Mouse (Mus musculus) spleen, adult 2 months (tissue): ENCODE results near the gene Cngb1. TPM values are rescaled to one million over a fixed set of nuclear protein-coding genes. Genes with fewer than 3 reads are reported as not detected.
A peak's percentile ranks its signal among the peaks of the same experiment; 100 is the strongest.

Experiments
- DNase-seq, 2 experiments: peaks; one replicate each; pipeline versions ENCODE4 v3.0.0 to v3.0.0-alpha.2; 2012 to 2021; ENCODE audit warnings: low spot score in 2 of 2, low read depth in 1 of 2
- H3K27ac ChIP-seq: fragments of 200-500 bp; 2 replicates; pipeline ENCODE4 v1.5.1; 2012; ENCODE audit warnings: low read length, inconsistent platforms; ENCODE audit not compliant: insufficient read depth
- H3K27me3 ChIP-seq: fragments of 200-500 bp; 2 replicates; pipeline ENCODE4 v1.6.1; 2012; ENCODE audit warnings: mild to moderate bottlenecking, moderate library complexity, low read length, inconsistent platforms; ENCODE audit not compliant: control insufficient read depth, insufficient read depth
- H3K36me3 ChIP-seq: fragments of 200-500 bp; 2 replicates; pipeline ENCODE4 v1.6.1; 2012; ENCODE audit warnings: mild to moderate bottlenecking, low read length, inconsistent platforms; ENCODE audit not compliant: control insufficient read depth, insufficient read depth
- H3K4me1 ChIP-seq: fragments of 200-500 bp; 2 replicates; pipeline ENCODE4 v1.6.1; 2011; ENCODE audit warnings: inconsistent platforms; ENCODE audit not compliant: control insufficient read depth, insufficient read depth, insufficient read length
- H3K4me3 ChIP-seq: fragments of 200-500 bp; 2 replicates; pipeline ENCODE4 v1.5.1; 2011; ENCODE audit warnings: mild to moderate bottlenecking, inconsistent platforms; ENCODE audit not compliant: insufficient read depth, insufficient read length; ENCODE audit errors: extremely low read depth
- CTCF ChIP-seq: fragments of 200-500 bp; IDR thresholded peaks from 2 replicates; pipeline ENCODE4 v1.5.1; 2011; ENCODE audit warnings: mild to moderate bottlenecking, inconsistent platforms; ENCODE audit not compliant: insufficient read depth, insufficient read length, insufficient replicate concordance; ENCODE audit errors: extremely low read depth
- POLR2A ChIP-seq: fragments of 200-500 bp; IDR thresholded peaks from 2 replicates; pipeline ENCODE4 v1.6.1; 2011; ENCODE audit warnings: low read depth, low read length, inconsistent platforms
- WGBS: fragments of 180-500 bp; shearing (Covaris S2); methylation state at CpG from one replicate; pipeline ENCODE4 v1.1.7; 2018; 5-methylcytosine and 5-hydroxymethylcytosine counted together
- polyA plus RNA-seq: library from polyadenylated mRNA; depleted of rRNA; stranded (reverse); fragments of >200 nt; gene quantifications from 2 replicates; pipeline ENCODE4 v1.2.3, GENCODE M21; 2012

The Cngb1 gene
- polyA plus RNA-seq, 1 experiment = 0.16 TPM

GRCm38 (mm10) chr8:95348356-95348755, 42.0 kb upstream of the Cngb1 start:
- peaks cover 10% of the 10 kb centered on the region for H3K4me1 ChIP-seq
- DNase-seq = no peak
- peaks cover 3% of the 10 kb centered on the region; the same call in 1 of the 2 replicates for H3K36me3 ChIP-seq
- 88% methylated on average over 2 of the region's 2 CpGs for WGBS
- H3K27ac ChIP-seq = no peak overlapping the region
- no peak overlapping the region for H3K4me3 ChIP-seq
- TF ChIP-seq POLR2A (no peak), CTCF (no peak)
- H3K27me3 ChIP-seq = peaks cover 10% of the 10 kb centered on the region

DNA sequence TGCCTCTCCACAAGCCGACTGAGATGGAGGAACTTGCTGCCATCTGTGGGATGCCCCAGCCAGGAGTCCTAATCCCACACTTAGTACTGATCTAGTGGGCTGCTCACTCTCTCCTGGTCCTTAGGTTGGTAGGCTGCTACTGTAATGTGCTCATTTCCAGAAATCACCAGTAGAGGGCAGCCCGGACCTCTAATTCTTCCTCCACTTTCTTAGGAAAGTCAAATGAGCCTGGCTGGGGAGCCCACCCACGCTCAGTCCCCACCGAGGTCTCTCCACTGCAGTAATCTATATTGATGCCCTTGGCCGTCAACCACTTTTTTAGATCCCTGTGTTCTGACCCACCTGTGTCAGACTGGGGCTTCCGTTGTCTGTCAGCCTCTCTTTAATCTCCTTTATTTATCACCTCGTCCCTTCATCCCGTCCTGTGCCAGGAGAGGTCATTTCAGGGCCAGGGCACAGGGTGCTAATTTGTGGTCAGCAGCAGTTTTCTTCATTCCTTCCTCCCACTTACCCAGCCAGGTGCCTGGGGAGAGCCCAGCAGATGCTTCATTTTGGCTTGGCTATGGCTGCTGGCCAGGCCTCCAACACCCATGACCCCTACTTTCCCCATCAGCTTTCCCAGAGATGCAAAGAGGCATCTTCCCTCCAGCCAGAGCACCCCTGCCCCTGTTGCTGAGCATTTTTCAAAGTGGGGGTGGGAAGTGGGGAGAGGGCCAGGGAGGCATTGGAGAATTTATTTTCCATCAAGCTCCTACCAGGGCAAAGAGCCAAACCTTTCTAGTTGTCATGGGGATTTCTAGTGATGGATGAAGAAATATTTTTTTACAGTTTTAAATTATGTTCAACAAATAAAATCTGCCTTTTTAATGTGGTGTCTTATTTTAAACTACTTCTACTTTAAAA, 40.5 kb upstream of the Cngb1 start:
- peak in 1 of 2 experiments; percentile 51 for DNase-seq
- Histone ChIP-seq H3K4me3 (no peak overlapping the region), H3K4me1 (peaks cover 4% of the 10 kb centered on the region; the same call in 1 of the 2 replicates), H3K27me3 (no peaks in the 10 kb centered on the region; the same call in 1 of the 2 replicates), H3K36me3 (peaks cover 8% of the 10 kb centered on the region; the same call in 1 of the 2 replicates), H3K27ac (no peak overlapping the region)
- WGBS = 59% methylated on average over 8 of the region's 8 CpGs
- TF ChIP-seq POLR2A (no peak), CTCF (peak; percentile 20; the same call in 1 of the 2 replicates)

- WGBS = 83% methylated on average over 6 of the region's 6 CpGs
- Histone ChIP-seq H3K36me3 (peaks cover 15% of the 10 kb centered on the region), H3K4me3 (no peak overlapping the region), H3K27ac (no peak overlapping the region), H3K27me3 (no peaks in the 10 kb centered on the region), H3K4me1 (peaks cover 4% of the 10 kb centered on the region; the same call in 1 of the 2 replicates)
- no peak for TF ChIP-seq POLR2A
- TF ChIP-seq CTCF = no peak
- DNase-seq = no peak
These were observed 38.3 kb upstream of the Cngb1 start for GRCm38 (mm10) chr8:95344668-95345067.

- H3K27me3 ChIP-seq = no peaks in the 10 kb centered on the region
- peaks cover 23% of the 10 kb centered on the region for H3K36me3 ChIP-seq
- no peak for TF ChIP-seq CTCF
- no peak for TF ChIP-seq POLR2A
- no peak overlapping the region for H3K27ac ChIP-seq
- WGBS = 90% methylated on average over 5 of the region's 5 CpGs
- no peak for DNase-seq
- H3K4me3 ChIP-seq = no peak overlapping the region
- H3K4me1 ChIP-seq = no peaks in the 10 kb centered on the region
These were observed 35.3 kb upstream of the Cngb1 start for GRCm38 (mm10) chr8:95341721-95342120.

DNA sequence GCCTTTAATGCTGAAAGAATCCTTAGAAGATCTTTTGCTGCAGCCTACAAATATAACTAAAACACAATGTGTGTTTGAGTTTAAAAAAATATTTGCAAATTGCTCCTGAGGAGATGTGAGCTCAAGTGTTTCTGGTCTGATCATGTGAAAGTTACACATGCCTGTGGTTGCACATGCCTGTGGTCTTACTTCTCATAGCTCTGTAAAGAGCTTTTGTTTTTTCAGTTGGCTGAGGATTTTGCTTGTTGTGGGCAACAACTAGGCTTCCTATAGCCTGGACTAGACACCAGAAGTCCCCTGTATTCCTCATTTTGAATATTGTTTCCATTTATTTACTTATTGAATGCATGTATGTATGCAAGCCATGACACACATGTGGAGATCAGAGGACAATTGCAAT, 30.0 kb upstream of the Cngb1 start:
- TF ChIP-seq POLR2A = no peak
- TF ChIP-seq CTCF = no peak
- H3K4me1 ChIP-seq = 0 out of 2 replicates have a peak, but pooled peaks cover 2% of the 10 kb centered on the region
- DNase-seq = no peak
- H3K27me3 ChIP-seq = no peaks in the 10 kb centered on the region
- H3K36me3 ChIP-seq = peaks cover 17% of the 10 kb centered on the region
- H3K4me3 ChIP-seq = no peak overlapping the region
- H3K27ac ChIP-seq = no peak overlapping the region

GRCm38 (mm10) chr8:95335706-95336105, 29.3 kb upstream of the Cngb1 start:
- peaks cover 15% of the 10 kb centered on the region for H3K36me3 ChIP-seq
- H3K27ac ChIP-seq = no peak overlapping the region
- peaks cover 5% of the 10 kb centered on the region; the same call in 1 of the 2 replicates for H3K4me1 ChIP-seq
- no peak overlapping the region for H3K4me3 ChIP-seq
- WGBS = 21% methylated on average over 1 of the region's 1 CpGs
- H3K27me3 ChIP-seq = no peaks in the 10 kb centered on the region
- peak in 1 of 2 experiments; percentile 25 for DNase-seq
- TF ChIP-seq POLR2A = no peak
- TF ChIP-seq CTCF = no peak
